Mouse (Mus musculus): ENCODE results near the gene Pacs2. TPM values are rescaled to one million over a fixed set of nuclear protein-coding genes. Genes with fewer than 3 reads are reported as not detected.

Gene Pacs2
- polyA plus RNA-seq, 1 experiment, result 42.4 TPM

- H3K4me3 ChIP-seq (ENCODE audit: insufficient read depth, low read depth, low read length), result no peak overlapping the region
- H3K36me3 ChIP-seq (ENCODE audit: control insufficient read depth, insufficient read depth, low read length), result no peaks in the 10 kb centered on the region
- no peaks in the 10 kb centered on the region for H3K27me3 ChIP-seq (replicated peaks; ENCODE audit: control insufficient read depth, insufficient read depth, low read length)
- no peak overlapping the region for H3K27ac ChIP-seq (ENCODE audit: insufficient read depth, low read depth, low read length)
- TF ChIP-seq POLR2A (IDR thresholded peaks at IDR 0.05; ENCODE audit: low read depth, low read length), result no peak
- TF ChIP-seq CTCF (conservative IDR thresholded peaks at IDR 0.05; ENCODE audit: insufficient read depth, insufficient read length, low read depth, low read length), result no peak
- H3K4me1 ChIP-seq (ENCODE audit: control insufficient read depth, insufficient read depth, low read length), result peaks cover 9% of the 10 kb centered on the region
- no peak for DNase-seq
- WGBS, result 49% methylated on average over 6 of the region's 6 CpGs
Measured at GRCm38 (mm10) chr12:113075486-113075885, 61.2 kb downstream of the Pacs2 start.

- TF ChIP-seq CTCF (conservative IDR thresholded peaks at IDR 0.05; ENCODE audit: insufficient read depth, insufficient read length, low read depth, low read length) (no peak), POLR2A (IDR thresholded peaks at IDR 0.05; ENCODE audit: low read depth, low read length) (no peak)
- Histone ChIP-seq H3K36me3 (ENCODE audit: control insufficient read depth, insufficient read depth, low read length) (no peaks in the 10 kb centered on the region), H3K4me3 (ENCODE audit: insufficient read depth, low read depth, low read length) (no peak overlapping the region), H3K27me3 (replicated peaks; ENCODE audit: control insufficient read depth, insufficient read depth, low read length) (no peaks in the 10 kb centered on the region), H3K4me1 (ENCODE audit: control insufficient read depth, insufficient read depth, low read length) (no peaks in the 10 kb centered on the region), H3K27ac (ENCODE audit: insufficient read depth, low read depth, low read length) (no peak overlapping the region)
- no peak for DNase-seq
- WGBS, result 65% methylated on average over 3 of the region's 3 CpGs
Measured at GRCm38 (mm10) chr12:113087276-113087675, 73.0 kb downstream of the Pacs2 start.

- H3K4me1 ChIP-seq (ENCODE audit: control insufficient read depth, insufficient read depth, low read length), result no peaks in the 10 kb centered on the region
- H3K27me3 ChIP-seq (replicated peaks; ENCODE audit: control insufficient read depth, insufficient read depth, low read length), result no peaks in the 10 kb centered on the region
- DNase-seq, result no peak
- H3K4me3 ChIP-seq (ENCODE audit: insufficient read depth, low read depth, low read length), result no peak overlapping the region
- TF ChIP-seq POLR2A (IDR thresholded peaks at IDR 0.05; ENCODE audit: low read depth, low read length), result no peak
- TF ChIP-seq CTCF (conservative IDR thresholded peaks at IDR 0.05; ENCODE audit: insufficient read depth, insufficient read length, low read depth, low read length), result no peak
- 57% methylated on average over 4 of the region's 4 CpGs for WGBS
- no peak overlapping the region for H3K27ac ChIP-seq (ENCODE audit: insufficient read depth, low read depth, low read length)
- no peaks in the 10 kb centered on the region for H3K36me3 ChIP-seq (ENCODE audit: control insufficient read depth, insufficient read depth, low read length)
Measured at GRCm38 (mm10) chr12:113088026-113088425, 73.7 kb downstream of the Pacs2 start.

- TF ChIP-seq CTCF (conservative IDR thresholded peaks at IDR 0.05; ENCODE audit: insufficient read depth, insufficient read length, low read depth, low read length), result no peak
- no peak for TF ChIP-seq POLR2A (IDR thresholded peaks at IDR 0.05; ENCODE audit: low read depth, low read length)
- Histone ChIP-seq H3K4me1 (ENCODE audit: control insufficient read depth, insufficient read depth, low read length) (no peaks in the 10 kb centered on the region), H3K36me3 (ENCODE audit: control insufficient read depth, insufficient read depth, low read length) (no peaks in the 10 kb centered on the region), H3K27me3 (replicated peaks; ENCODE audit: control insufficient read depth, insufficient read depth, low read length) (no peaks in the 10 kb centered on the region), H3K4me3 (ENCODE audit: insufficient read depth, low read depth, low read length) (no peak overlapping the region), H3K27ac (ENCODE audit: insufficient read depth, low read depth, low read length) (no peak overlapping the region)
- WGBS, result 91% methylated on average over 6 of the region's 6 CpGs
- DNase-seq, result no peak
Measured at GRCm38 (mm10) chr12:113089107-113089506, 74.8 kb downstream of the Pacs2 start.

- no peak for TF ChIP-seq POLR2A (IDR thresholded peaks at IDR 0.05; ENCODE audit: low read depth, low read length)
- no peak for TF ChIP-seq CTCF (conservative IDR thresholded peaks at IDR 0.05; ENCODE audit: insufficient read depth, insufficient read length, low read depth, low read length)
- no peaks in the 10 kb centered on the region for H3K4me1 ChIP-seq (ENCODE audit: control insufficient read depth, insufficient read depth, low read length)
- no peak overlapping the region for H3K4me3 ChIP-seq (ENCODE audit: insufficient read depth, low read depth, low read length)
- 65% methylated on average over 17 of the region's 17 CpGs for WGBS
- no peak overlapping the region for H3K27ac ChIP-seq (ENCODE audit: insufficient read depth, low read depth, low read length)
- no peaks in the 10 kb centered on the region for H3K36me3 ChIP-seq (ENCODE audit: control insufficient read depth, insufficient read depth, low read length)
- peak; percentile 64 for DNase-seq
- no peaks in the 10 kb centered on the region for H3K27me3 ChIP-seq (replicated peaks; ENCODE audit: control insufficient read depth, insufficient read depth, low read length)
Measured at GRCm38 (mm10) chr12:113090053-113090452, 75.7 kb downstream of the Pacs2 start.

GRCm38 (mm10) chr12:113097040-113097439 lies 82.7 kb downstream of the Pacs2 start:
- H3K36me3 ChIP-seq (ENCODE audit: control insufficient read depth, insufficient read depth, low read length), result no peaks in the 10 kb centered on the region
- H3K27me3 ChIP-seq (replicated peaks; ENCODE audit: control insufficient read depth, insufficient read depth, low read length), result no peaks in the 10 kb centered on the region
- 0 out of 2 replicates have a peak, but pooled peaks cover 11% of the 10 kb centered on the region for H3K4me1 ChIP-seq (ENCODE audit: control insufficient read depth, insufficient read depth, low read length)
- H3K27ac ChIP-seq (ENCODE audit: insufficient read depth, low read depth, low read length), result no peak overlapping the region
- H3K4me3 ChIP-seq (ENCODE audit: insufficient read depth, low read depth, low read length), result no peak overlapping the region
- WGBS, result 86% methylated on average over 5 of the region's 5 CpGs
- no peak for DNase-seq
- TF ChIP-seq CTCF (conservative IDR thresholded peaks at IDR 0.05; ENCODE audit: insufficient read depth, insufficient read length, low read depth, low read length) (no peak), POLR2A (IDR thresholded peaks at IDR 0.05; ENCODE audit: low read depth, low read length) (no peak)

- Histone ChIP-seq H3K4me3 (ENCODE audit: insufficient read depth, low read depth, low read length) (peak within 1 kb of the TSS; percentile 65), H3K36me3 (ENCODE audit: control insufficient read depth, insufficient read depth, low read length) (no peaks in the 10 kb centered on the region), H3K27ac (ENCODE audit: insufficient read depth, low read depth, low read length) (0 out of 2 replicates have a peak within 1 kb of the TSS, but pooled peaks have one; percentile 5), H3K27me3 (replicated peaks; ENCODE audit: control insufficient read depth, insufficient read depth, low read length) (no peaks in the 10 kb centered on the region), H3K4me1 (ENCODE audit: control insufficient read depth, insufficient read depth, low read length) (0 out of 2 replicates have a peak, but pooled peaks cover 11% of the 10 kb centered on the region)
- DNase-seq, result peak; percentile 59
- TF ChIP-seq CTCF (conservative IDR thresholded peaks at IDR 0.05; ENCODE audit: insufficient read depth, insufficient read length, low read depth, low read length), result no peak
- TF ChIP-seq POLR2A (IDR thresholded peaks at IDR 0.05; ENCODE audit: low read depth, low read length), result no peak
- 7% methylated on average over 47 of the region's 53 CpGs for WGBS
Measured at GRCm38 (mm10) chr12:113097749-113098281, 83.5 kb downstream of the Pacs2 start, which contains the start of gene Mta1. Gene Mta1, plus strand, starts transcription at chr12:113098278.

Data from kidney, adult 2 months (tissue).